Mouse (Mus musculus): ENCODE results near the gene Il1rap. TPM values are rescaled to one million over a fixed set of nuclear protein-coding genes. Genes with fewer than 3 reads are reported as not detected.

The Il1rap gene
- total RNA-seq, 2 experiments from 2014 or later, result 1.4 to 1.8 TPM

DNA sequence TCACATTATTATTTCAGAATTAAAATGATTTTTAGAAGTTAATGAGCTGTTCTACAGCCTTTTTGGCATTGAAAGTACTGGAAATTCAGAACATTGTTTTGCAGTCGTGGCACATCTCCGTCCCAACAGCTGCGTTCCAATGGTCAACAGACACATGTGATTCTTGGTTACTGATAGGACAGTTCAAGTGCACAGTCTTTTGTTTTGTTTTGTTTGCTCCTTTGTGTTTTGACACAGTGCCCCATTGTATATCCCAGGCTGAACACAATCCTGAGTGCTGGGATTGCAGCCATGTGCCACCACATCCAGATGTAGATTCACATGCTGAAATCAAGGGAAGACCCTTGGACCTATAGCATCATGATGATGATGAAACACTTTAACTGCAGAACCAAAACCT, 129.4 kb downstream of the Il1rap start:
- no peak for TF ChIP-seq CTCF (IDR thresholded peaks at IDR 0.05)
- no peak for DNase-seq
- intact Hi-C loops (cut with DNase I), result no loop called here

GRCm38 (mm10) chr16:26713538-26714316, 132.2 kb downstream of the Il1rap start:
- Histone ChIP-seq H3K4me3 (no peak overlapping the region), H3K27ac (no peak overlapping the region)
- intact Hi-C loops (cut with DNase I), result no loop called here
- no peak for TF ChIP-seq CTCF (IDR thresholded peaks at IDR 0.05)
- no peak for DNase-seq

More for the DNA sequence above, 129.4 kb downstream of the Il1rap start:
- Histone ChIP-seq H3K4me3 (no peak overlapping the region), H3K27ac (no peak overlapping the region)

DNA sequence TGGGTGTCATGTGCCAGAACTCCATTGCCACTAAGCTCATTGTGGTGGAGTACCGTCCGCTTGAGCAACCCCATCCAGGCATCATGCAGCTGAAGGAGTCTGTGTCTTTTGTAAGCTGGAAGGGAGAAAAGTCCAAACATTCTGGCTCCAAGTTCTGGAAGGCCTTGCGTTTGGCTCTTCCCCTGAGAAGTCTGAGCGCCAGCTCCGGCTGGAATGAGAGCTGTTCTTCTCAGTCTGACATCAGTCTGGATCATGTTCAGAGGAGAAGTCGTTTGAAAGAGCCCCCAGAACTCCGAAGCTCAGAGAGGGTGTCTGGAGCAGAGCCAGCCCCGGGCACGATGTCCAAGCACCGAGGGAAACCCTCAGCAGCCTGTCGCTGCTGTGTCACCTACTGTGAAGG, 141.0 kb downstream of the Il1rap start:
- peak; percentile 50 for DNase-seq
- no peak for TF ChIP-seq CTCF (IDR thresholded peaks at IDR 0.05)
- no peak overlapping the region for H3K27ac ChIP-seq
- H3K4me3 ChIP-seq, result no peak overlapping the region
- intact Hi-C loops (cut with DNase I), result no loop called here

DNA sequence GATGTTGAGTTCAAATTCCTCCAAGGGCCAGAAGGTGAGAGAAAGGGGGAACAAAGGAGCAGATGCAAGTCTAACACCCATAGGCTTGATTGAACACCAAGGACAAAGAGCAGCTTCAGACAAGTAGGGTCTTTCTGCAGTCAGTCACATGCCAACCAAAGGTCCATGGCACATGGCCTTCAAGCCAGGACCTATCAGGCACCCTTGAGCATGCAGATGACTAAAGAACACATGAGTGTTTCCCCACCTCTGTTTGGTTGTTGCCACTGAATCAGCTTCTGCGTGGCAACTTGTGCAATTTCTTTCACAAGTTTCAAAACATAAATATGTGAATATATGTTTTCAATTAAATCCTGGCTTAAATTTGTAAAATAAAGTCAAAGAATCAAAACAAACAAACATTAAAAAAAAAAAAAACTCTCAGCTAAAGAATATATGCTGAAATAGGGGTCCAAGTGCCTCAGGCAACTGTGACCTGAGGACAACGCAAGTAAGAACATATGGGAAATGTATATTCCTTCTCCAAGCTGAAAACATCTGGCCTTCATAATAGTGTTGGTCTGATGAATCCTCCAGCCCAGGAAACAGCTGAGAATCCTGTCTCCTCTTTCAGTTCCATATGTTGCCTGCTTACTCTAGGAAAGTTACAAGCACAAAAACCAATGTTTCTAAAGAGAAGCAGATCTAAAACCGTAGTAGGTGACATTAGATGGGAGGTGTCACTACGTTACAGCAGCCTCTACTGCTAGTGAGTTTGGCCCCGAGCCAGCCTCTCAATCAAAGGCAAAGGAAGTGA, 142.6 kb downstream of the Il1rap start:
- DNase-seq, result no peak
- intact Hi-C loops (cut with DNase I), result no loop called here
- Histone ChIP-seq H3K4me3 (no peak overlapping the region), H3K27ac (no peak overlapping the region)
- TF ChIP-seq CTCF (IDR thresholded peaks at IDR 0.05), result no peak

DNA sequence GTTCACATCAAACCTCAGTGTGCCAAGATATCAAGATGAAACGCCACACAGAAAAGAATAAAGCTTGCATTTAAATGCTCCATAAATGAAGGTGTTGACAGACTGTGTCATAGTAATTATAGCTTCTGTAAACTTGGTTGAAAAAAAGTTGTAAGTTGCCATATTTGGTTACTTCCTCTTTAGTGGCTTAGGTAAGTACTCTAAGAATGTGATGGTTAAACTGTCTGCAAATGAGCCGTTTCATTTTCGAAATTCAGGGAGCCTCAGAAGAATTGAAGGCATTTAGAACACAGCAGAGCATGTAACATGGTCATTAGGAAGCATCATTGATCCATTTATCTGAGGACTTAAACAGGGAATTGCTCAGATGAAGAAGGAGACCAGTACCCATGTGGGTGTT, 146.6 kb downstream of the Il1rap start:
- Histone ChIP-seq H3K27ac (no peak overlapping the region), H3K4me3 (no peak overlapping the region)
- intact Hi-C loops (cut with DNase I), result no loop called here
- TF ChIP-seq CTCF (IDR thresholded peaks at IDR 0.05), result no peak
- no peak for DNase-seq

- intact Hi-C loops (cut with DNase I), result no loop called here
- Histone ChIP-seq H3K4me3 (no peak overlapping the region), H3K27ac (no peak overlapping the region)
- no peak for DNase-seq
- no peak for TF ChIP-seq CTCF (IDR thresholded peaks at IDR 0.05)
These were observed 149.4 kb downstream of the Il1rap start for GRCm38 (mm10) chr16:26730941-26731340.

GRCm38 (mm10) chr16:26732566-26732965, 151.1 kb downstream of the Il1rap start:
- intact Hi-C loops (cut with DNase I), result no loop called here
- Histone ChIP-seq H3K27ac (no peak overlapping the region), H3K4me3 (no peak overlapping the region)
- TF ChIP-seq CTCF (IDR thresholded peaks at IDR 0.05), result no peak
- no peak for DNase-seq

DNA sequence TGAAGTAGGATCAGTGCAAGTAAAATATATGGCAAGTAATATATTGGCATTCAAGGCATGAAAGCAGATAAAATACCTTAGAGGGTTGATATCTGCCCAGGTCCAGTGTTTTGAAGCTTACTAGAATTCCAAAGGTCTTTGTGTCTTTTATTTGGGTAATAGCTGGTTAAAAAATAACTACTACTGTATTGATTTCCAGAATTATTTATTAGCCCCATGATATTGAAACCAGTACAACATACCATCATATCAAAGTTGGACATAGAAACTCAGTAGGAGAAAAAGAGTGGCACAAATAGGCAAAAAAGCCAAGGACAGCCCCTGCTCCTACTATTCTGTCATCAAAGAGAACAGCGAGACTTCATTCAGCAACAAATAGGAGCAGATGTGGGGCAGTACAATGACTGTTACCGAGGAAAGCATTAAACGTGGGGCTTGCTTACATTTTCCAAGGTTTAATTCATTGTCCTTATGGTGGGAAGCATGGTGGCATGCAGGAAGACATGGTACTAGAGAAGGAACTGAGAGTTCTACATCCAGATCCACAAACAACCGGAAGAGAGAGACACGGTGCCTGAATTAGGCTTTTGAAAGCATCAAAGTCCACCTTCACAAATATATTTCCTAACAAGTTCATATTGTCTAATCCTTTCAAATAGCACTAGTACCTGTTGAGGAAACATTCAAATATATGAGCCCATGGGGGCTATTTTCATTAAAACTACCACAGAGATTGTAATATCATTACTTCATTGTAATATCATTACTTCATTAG, 174.1 kb downstream of the Il1rap start:
- DNase-seq, result no peak
- H3K4me3 ChIP-seq, result no peak overlapping the region
- intact Hi-C loops (cut with DNase I), result no loop called here
- no peak overlapping the region for H3K27ac ChIP-seq
- no peak for TF ChIP-seq CTCF (IDR thresholded peaks at IDR 0.05)

- TF ChIP-seq CTCF (IDR thresholded peaks at IDR 0.05), result no peak
- intact Hi-C loops (cut with DNase I), result no loop called here
- DNase-seq, result no peak
- no peak overlapping the region for H3K27ac ChIP-seq
- no peak overlapping the region for H3K4me3 ChIP-seq
These were observed 194.5 kb downstream of the Il1rap start for GRCm38 (mm10) chr16:26775976-26776375.

DNA sequence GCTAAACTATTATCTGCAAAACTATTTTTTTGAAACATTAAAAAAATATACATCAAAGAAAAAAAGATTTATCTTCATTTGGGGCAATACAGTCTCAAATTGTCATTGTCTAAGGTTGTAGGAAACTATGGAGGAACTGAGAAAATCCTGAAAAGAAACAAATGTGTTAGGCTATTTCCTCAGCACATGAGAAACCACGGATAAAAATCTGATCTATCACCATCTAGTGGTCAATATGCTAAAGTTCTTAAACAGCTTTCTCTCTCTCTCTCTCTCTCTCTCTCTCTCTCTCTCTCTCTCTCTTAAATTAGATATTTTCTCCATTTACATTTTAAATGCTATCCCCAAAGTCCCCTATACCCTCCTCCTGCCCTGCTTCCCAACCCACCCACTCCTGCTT, 195.6 kb downstream of the Il1rap start:
- Histone ChIP-seq H3K27ac (no peak overlapping the region), H3K4me3 (no peak overlapping the region)
- TF ChIP-seq CTCF (IDR thresholded peaks at IDR 0.05), result peak; percentile 32; the same call in 1 of the 2 replicates
- intact Hi-C loops (cut with DNase I), result no loop called here
- DNase-seq, result no peak

Other genes with a start within 250 kb of the Il1rap start
- gene Cldn1, start 209.9 kb upstream of the Il1rap start, total RNA-seq (2021), result 1 to 10 TPM; 1.5 to 1.6 TPM
- not detected for gene Cldn16, start 118.6 kb upstream of the Il1rap start, total RNA-seq (2021)
- not detected for gene Tmem207, start 54.9 kb upstream of the Il1rap start, total RNA-seq (2021)

All from gastrocnemius, adult 2 months (tissue).